Mouse (Mus musculus): ENCODE measurements around the gene Coasy.

GRCm38 (mm10) chr11:101111178-101111577, 28.8 kb downstream of the Coasy start:
- no peak for TF ChIP-seq POLR2A (IDR thresholded peaks at IDR 0.05; ENCODE audit: insufficient read depth, low read depth, low read length)
- TF ChIP-seq CTCF (IDR thresholded peaks at IDR 0.05), result no peak
- no peak for TF ChIP-seq EP300 (IDR thresholded peaks at IDR 0.05; ENCODE audit: insufficient read depth, low read depth, low read length)

Measured in heart, adult 2 months (tissue).